8 mouse cellular contexts compared by ENCODE assay signal in the genomic region with DNA sequence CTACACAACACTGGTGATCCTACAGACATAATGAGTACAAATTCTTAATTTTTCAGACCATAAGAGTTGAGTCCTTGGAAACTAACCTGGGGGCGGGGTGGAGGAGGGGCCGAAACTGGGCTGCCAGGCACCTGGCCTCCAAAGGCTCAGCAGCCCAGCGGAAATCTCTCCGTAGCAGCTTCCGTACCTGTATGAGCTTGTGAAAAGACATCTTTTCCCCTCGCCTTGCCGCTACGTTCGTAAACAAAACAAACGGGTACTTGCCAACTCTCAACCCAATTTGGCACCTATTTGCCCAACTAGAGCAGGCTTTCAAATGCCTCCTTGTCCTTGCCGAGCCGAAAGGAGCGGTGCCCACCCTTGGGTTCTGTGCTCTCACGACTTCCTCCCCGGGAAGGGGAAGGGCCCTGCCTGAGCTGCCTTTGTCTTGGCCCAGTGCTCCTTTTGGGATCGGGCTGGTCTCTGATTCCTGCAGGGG. TPM values are rescaled to one million over a fixed set of nuclear protein-coding genes. Genes with fewer than 3 reads are reported as not detected.
DNase-seq lines count a peak whose midpoint lies in the region; ATAC-seq and TF ChIP-seq lines count a peak whose summit lies in the region.
"Had no signal": no experiment of that assay in that cellular context is flagged by ENCODE, and none has a peak within 500 bp of the region (broad histone marks: within the 10 kb centered on the region; RNA-seq: fewer than 3 reads in every experiment).

No protein-coding gene starts in this region.

- peak overlapping the region; percentile 34 for H3K4me2 ChIP-seq in lung, postnatal 0 days (replicated peaks; ENCODE audit: low read depth, low read length)
- peak overlapping the region; percentile 42 for H3K4me2 ChIP-seq in forebrain, embryonic 12.5 days
- peak overlapping the region; percentile 16; the same call in 1 of the 2 replicates for H3K4me2 ChIP-seq in limb, embryonic 11.5 days (ENCODE audit: low read depth, severe bottlenecking)
- H3K4me2 ChIP-seq in stomach, embryonic 16.5 days (ENCODE audit: low read depth, low read length): peak overlapping the region; percentile 49
- H3K4me2 ChIP-seq: liver, embryonic 15.5 days had no signal

- no peak for ATAC-seq in lung, postnatal 0 days
- ATAC-seq in forebrain, embryonic 12.5 days (ENCODE audit: low FRiP score): no peak
- no peak for ATAC-seq in limb, embryonic 11.5 days (ENCODE audit: insufficient number of reproducible peaks, low FRiP score, low TSS enrichment, low read depth)
- no peak for ATAC-seq in stomach, embryonic 16.5 days (ENCODE audit: insufficient read depth, low FRiP score)
- ATAC-seq in megakaryocyte, adult 5-6 weeks (ENCODE audit: poor library complexity, severe bottlenecking): no peak

- H3K4me1 ChIP-seq in lung, postnatal 0 days (ENCODE audit: insufficient read depth, low read depth, low read length): 0 out of 2 replicates have a peak, but pooled peaks cover 7% of the 10 kb centered on the region
- peaks cover 17% of the 10 kb centered on the region for H3K4me1 ChIP-seq in forebrain, embryonic 12.5 days
- H3K4me1 ChIP-seq in limb, embryonic 11.5 days (ENCODE audit: control insufficient read depth, insufficient read depth, low read length): peaks cover 29% of the 10 kb centered on the region
- H3K4me1 ChIP-seq in stomach, embryonic 16.5 days (ENCODE audit: control insufficient read depth, insufficient read depth, low read length): 0 out of 2 replicates have a peak, but pooled peaks cover 5% of the 10 kb centered on the region
- H3K4me1 ChIP-seq: liver, embryonic 15.5 days had no signal

- 25% methylated on average over 16 of the region's 16 CpGs for WGBS in lung, postnatal 0 days
- WGBS in forebrain, embryonic 12.5 days: 4% methylated on average over 16 of the region's 16 CpGs
- whole genome bisulfite sequencing in limb, embryonic 11.5 days: 2% methylated on average over 16 of the region's 16 CpGs
- 12% methylated on average over 16 of the region's 16 CpGs for WGBS in stomach, embryonic 16.5 days

- H3K36me3 ChIP-seq in lung, postnatal 0 days (ENCODE audit: insufficient read depth, low read length): no peaks in the 10 kb centered on the region
- no peaks in the 10 kb centered on the region for H3K36me3 ChIP-seq in forebrain, embryonic 12.5 days (replicated peaks)
- H3K36me3 ChIP-seq in limb, embryonic 11.5 days (ENCODE audit: control insufficient read depth, insufficient read depth, low read length): no peaks in the 10 kb centered on the region
- no peaks in the 10 kb centered on the region for H3K36me3 ChIP-seq in stomach, embryonic 16.5 days (ENCODE audit: control insufficient read depth, insufficient read depth, low read length)
- H3K36me3 ChIP-seq: liver, embryonic 15.5 days had no signal

- no peaks in the 10 kb centered on the region for H3K9me3 ChIP-seq in lung, postnatal 0 days (ENCODE audit: low read length)
- H3K9me3 ChIP-seq in forebrain, embryonic 12.5 days: no peaks in the 10 kb centered on the region
- no peaks in the 10 kb centered on the region for H3K9me3 ChIP-seq in limb, embryonic 11.5 days (ENCODE audit: control insufficient read depth, low read length)
- H3K9me3 ChIP-seq in stomach, embryonic 16.5 days (replicated peaks; ENCODE audit: control insufficient read depth, low read length): no peaks in the 10 kb centered on the region
- H3K9me3 ChIP-seq: liver, embryonic 15.5 days had no signal

- TF ChIP-seq CTCF in lung, postnatal 0 days (IDR thresholded peaks at IDR 0.05): no peak

- no peaks in the 10 kb centered on the region; the same call in 1 of the 2 replicates for H3K27me3 ChIP-seq in lung, postnatal 0 days (replicated peaks; ENCODE audit: insufficient read depth, low read length)
- peaks cover 71% of the 10 kb centered on the region for H3K27me3 ChIP-seq in forebrain, embryonic 12.5 days
- H3K27me3 ChIP-seq in limb, embryonic 11.5 days (ENCODE audit: control insufficient read depth, insufficient read depth, low read length): 0 out of 2 replicates have a peak, but pooled peaks cover 2% of the 10 kb centered on the region
- H3K27me3 ChIP-seq in stomach, embryonic 16.5 days (ENCODE audit: control insufficient read depth, insufficient read depth, low read length): peaks cover 41% of the 10 kb centered on the region

- no peak overlapping the region for H3K9ac ChIP-seq in lung, postnatal 0 days (replicated peaks; ENCODE audit: low read depth)
- H3K9ac ChIP-seq in forebrain, embryonic 12.5 days: no peak overlapping the region
- H3K9ac ChIP-seq in limb, embryonic 11.5 days (ENCODE audit: low read length): peak overlapping the region; percentile 28
- no peak overlapping the region for H3K9ac ChIP-seq in stomach, embryonic 16.5 days (ENCODE audit: low read length)
- H3K9ac ChIP-seq: liver, embryonic 15.5 days had no signal

- TF ChIP-seq EP300 in lung, postnatal 0 days (IDR thresholded peaks at IDR 0.05): no peak

- no peak overlapping the region for H3K27ac ChIP-seq in lung, postnatal 0 days (ENCODE audit: low read length)
- no peak overlapping the region for H3K27ac ChIP-seq in forebrain, embryonic 12.5 days
- H3K27ac ChIP-seq in limb, embryonic 11.5 days (replicated peaks; ENCODE audit: low read depth, low read length): peak overlapping the region; percentile 63
- H3K27ac ChIP-seq in stomach, embryonic 16.5 days (ENCODE audit: low read length): no peak overlapping the region
- H3K27ac ChIP-seq: liver, embryonic 15.5 days had no signal

- H3K4me3 ChIP-seq in lung, postnatal 0 days (ENCODE audit: low read depth, low read length): no peak overlapping the region; the same call in 1 of the 2 replicates
- peak overlapping the region; percentile 21; the same call in 1 of the 2 replicates for H3K4me3 ChIP-seq in forebrain, embryonic 12.5 days (replicated peaks)
- H3K4me3 ChIP-seq in limb, embryonic 11.5 days (ENCODE audit: low read depth, low read length): peak overlapping the region; percentile 3; the same call in 1 of the 2 replicates
- peak overlapping the region; percentile 27 for H3K4me3 ChIP-seq in stomach, embryonic 16.5 days (replicated peaks; ENCODE audit: low read length)
- H3K4me3 ChIP-seq: liver, embryonic 15.5 days had no signal

- no peak for DNase-seq in lung, postnatal 0 days (ENCODE audit: low spot score)
- DNase-seq in lung, postnatal 14 days: no peak
- peak; percentile 74 for DNase-seq in limb, embryonic 11.5 days (ENCODE audit: low spot score)
- DNase-seq in cerebellum, adult 9-10 months: no peak

RNA-seq across cellular contexts. Expression of gene Tbx4, which starts 40.1 kb away (rescaled TPM):
- polyA plus RNA-seq in lung, postnatal 0 days (2015; fragmentation: Nextera tagmentation; extraction: Ambion mirVana): 46.2 and 48.5 TPM in 2 replicates
- polyA plus RNA-seq in forebrain, embryonic 12.5 days (2016; fragmentation: Nextera tagmentation; extraction: Ambion mirVana): 0.23 and 0.42 TPM in 2 replicates
- polyA plus RNA-seq in limb, embryonic 11.5 days (2014; fragmentation: Nextera tagmentation; extraction: Ambion mirVana): 36.3 and 36.7 TPM in 2 replicates
- polyA plus RNA-seq in stomach, embryonic 16.5 days (2015; fragmentation: Nextera tagmentation; extraction: Ambion mirVana): 0.17 and 0.22 TPM in 2 replicates
- not detected in 2 replicates for total RNA-seq in megakaryocyte, adult 5-6 weeks (2015)
- total RNA-seq in megakaryocyte, adult 5-6 weeks (2017): not detected in 2 replicates
- polyA plus RNA-seq: liver, embryonic 15.5 days had no signal

Comparison
In these comparisons a context has a peak if more than half of its experiments do, and no peak if none do; other contexts are left out.
1. RNA of gene Tbx4, which starts 40.1 kb away (polyA plus RNA-seq): 46.2 to 48.5 TPM in lung, postnatal 0 days and 36.3 to 36.7 TPM in limb, embryonic 11.5 days; 0.23 to 0.42 TPM in forebrain, embryonic 12.5 days and 0.17 to 0.22 TPM in stomach, embryonic 16.5 days; every median in the first group is over 10 times any median in the second.
2. Peak in every context shown above with its lines, with median percentiles within 50 percentile points of each other: H3K4me2 ChIP-seq.